Mouse (Mus musculus): Measurements from ENCODE around the gene Edc4. TPM values are rescaled to one million over a fixed set of nuclear protein-coding genes. Genes with fewer than 3 reads are reported as not detected.
A peak's percentile ranks its signal among the peaks of the same experiment; 100 is the strongest.

Gene Edc4
- total and polyA plus RNA-seq, 3 experiments = 28.7 to 46.4 (median 41.6) TPM

DNA sequence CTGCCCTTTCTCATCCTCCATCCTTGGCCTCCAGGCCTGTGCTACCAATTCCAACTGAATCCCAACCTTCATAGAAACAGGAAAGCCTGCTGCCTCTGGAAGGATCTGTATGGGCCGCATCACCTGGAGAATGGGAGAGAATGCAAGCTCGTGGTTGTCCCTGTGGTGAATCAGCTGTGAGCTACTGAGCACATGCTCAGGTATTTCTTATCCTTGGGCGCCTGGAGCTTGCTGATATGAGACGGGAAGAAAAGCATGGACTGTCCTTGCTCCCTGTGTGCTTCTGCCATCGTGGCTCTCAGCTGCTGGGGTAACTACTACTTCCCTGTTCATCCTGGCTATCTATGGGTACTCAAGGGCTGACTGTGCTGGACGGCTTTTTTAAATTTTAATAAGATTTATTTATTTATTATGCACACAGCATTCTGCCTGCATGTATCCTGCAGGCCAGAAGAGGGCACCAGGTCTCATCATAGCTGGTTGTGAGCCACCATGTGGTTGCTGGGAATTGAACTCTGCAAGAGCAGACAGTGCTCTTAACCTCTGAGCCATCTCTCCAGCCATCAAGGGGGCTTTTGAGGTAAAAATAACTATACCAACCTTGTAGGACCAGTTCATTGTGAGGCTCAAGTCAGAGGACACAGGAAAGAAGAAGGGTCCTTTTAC lies 14.2 kb upstream of the Edc4 start:
- dilution Hi-C loops (cut with MboI; ENCODE audit: extremely low pct_ligation_motif_present, extremely low pct_unique_long_range_greater_than_20kb, low sequenced_read_pairs) (no loop called here), in situ Hi-C loops (cut with MboI; ENCODE audit: low pct_ligation_motif_present, low pct_unique_long_range_greater_than_20kb, low sequenced_read_pairs) (no loop called here)
- H3K4me2 ChIP-seq (ENCODE audit: insufficient read depth, low read depth, poor library complexity, severe bottlenecking) = no peak overlapping the region
- H3K4me3 ChIP-seq (replicated peaks in 1 of 3; ENCODE audit: low read depth in 2 of 3, low read length in 2 of 3, poor library complexity in 1 of 3) = no peak overlapping the region
- TF ChIP-seq CTCF (conservative IDR thresholded peaks at IDR 0.05 in 1 of 2, IDR thresholded peaks at IDR 0.05 in 1 of 2; ENCODE audit: low read depth in 2 of 2, low read length in 2 of 2) = peak; percentile 22 to 73; a peak in 2 of 4 replicates
- TF ChIP-seq PAX5 (IDR thresholded peaks at IDR 0.05; ENCODE audit: low read length) = no peak
- no peak for TF ChIP-seq HCFC1 (IDR thresholded peaks at IDR 0.05; ENCODE audit: low read depth, low read length)
- no peak for TF ChIP-seq CHD2 (IDR thresholded peaks at IDR 0.05; ENCODE audit: low read length)
- TF ChIP-seq SMC3 (IDR thresholded peaks at IDR 0.05; ENCODE audit: low read depth, low read length) = peak; percentile 33
- TF ChIP-seq ETS1 (conservative IDR thresholded peaks at IDR 0.05; ENCODE audit: low read depth, low read length) = no peak
- no peak for TF ChIP-seq ELF1 (IDR thresholded peaks at IDR 0.05; ENCODE audit: low read depth, low read length)
- TF ChIP-seq MAX (IDR thresholded peaks at IDR 0.05; ENCODE audit: low read length) = no peak
- no peak for TF ChIP-seq KAT2A (IDR thresholded peaks at IDR 0.05; ENCODE audit: insufficient replicate concordance, low read length)
- TF ChIP-seq MAZ (IDR thresholded peaks at IDR 0.05; ENCODE audit: low read depth, low read length) = no peak
- no peak for TF ChIP-seq SIN3A (IDR thresholded peaks at IDR 0.05; ENCODE audit: low read length)
- TF ChIP-seq MYC (IDR thresholded peaks at IDR 0.05; ENCODE audit: low read depth, low read length) = peak; percentile 40; the same call in 1 of the 2 replicates
- TF ChIP-seq ZKSCAN1 (IDR thresholded peaks at IDR 0.05; ENCODE audit: borderline replicate concordance, low read depth, low read length) = no peak
- no peak for TF ChIP-seq ZMIZ1 (IDR thresholded peaks at IDR 0.05; ENCODE audit: low read depth, low read length)
- no peak for TF ChIP-seq CHD1 (IDR thresholded peaks at IDR 0.05; ENCODE audit: low read depth, low read length)
- no peak for TF ChIP-seq NRF1 (IDR thresholded peaks at IDR 0.05; ENCODE audit: low read depth, low read length)
- no peak for TF ChIP-seq POLR2AphosphoS2 (IDR thresholded peaks at IDR 0.05; ENCODE audit: low read depth, low read length)
- no peak for TF ChIP-seq ZNF384 (IDR thresholded peaks at IDR 0.05; ENCODE audit: low read depth, low read length)
- no peak for TF ChIP-seq TBP (conservative IDR thresholded peaks at IDR 0.05; ENCODE audit: low read depth, low read length)
- TF ChIP-seq MEF2A (IDR thresholded peaks at IDR 0.05; ENCODE audit: borderline replicate concordance, low read depth, low read length) = no peak
- H3K9me3 ChIP-seq (replicated peaks; ENCODE audit: low read length) = no peaks in the 10 kb centered on the region
- H3K27me3 ChIP-seq (replicated peaks) = no peaks in the 10 kb centered on the region
- peaks cover 95% of the 10 kb centered on the region for H3K79me2 ChIP-seq (replicated peaks; ENCODE audit: control insufficient read depth, extremely low read depth, insufficient read depth, poor library complexity, severe bottlenecking)
- peak; percentile 32 for DNase-seq (ENCODE audit: extremely low read depth)
- H3K27ac ChIP-seq (ENCODE audit: insufficient read depth, low read depth) = no peak overlapping the region
- peaks cover 4 to 38% of the 10 kb centered on the region in 2 experiments; a peak in 2 of 4 replicates for H3K4me1 ChIP-seq (ENCODE audit: control insufficient read depth in 1 of 2, insufficient read depth in 2 of 2)
- H3K9ac ChIP-seq (ENCODE audit: insufficient read depth, low read depth) = no peak overlapping the region
- H3K36me3 ChIP-seq (replicated peaks in 1 of 2; ENCODE audit: control insufficient read depth in 1 of 2, insufficient read depth in 1 of 2, low read length in 1 of 2) = peaks cover 39 to 82% of the 10 kb centered on the region in 2 experiments

DNA sequence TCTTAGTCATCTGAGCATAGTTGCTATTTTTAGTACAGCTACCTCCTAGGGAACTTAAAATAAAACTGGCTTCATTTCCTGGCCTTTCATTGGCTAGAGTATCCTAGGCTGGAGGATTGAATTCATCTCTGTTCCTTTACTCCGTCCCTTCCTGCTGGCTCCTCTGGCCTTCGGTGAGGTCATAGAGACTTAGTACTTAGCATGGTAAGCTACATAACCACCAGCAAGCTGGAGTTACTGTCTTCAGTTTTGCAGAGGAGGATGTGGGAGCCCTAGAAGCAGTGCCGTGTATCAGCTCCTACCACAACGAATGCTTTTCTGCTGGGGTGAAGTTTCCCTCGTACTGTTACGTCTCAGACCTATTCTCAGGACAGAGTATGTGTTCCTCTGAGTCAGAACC lies 6.4 kb upstream of the Edc4 start:
- no peak overlapping the region for H3K4me3 ChIP-seq (replicated peaks in 1 of 3; ENCODE audit: low read depth in 2 of 3, low read length in 2 of 3, poor library complexity in 1 of 3)
- no peak overlapping the region for H3K4me2 ChIP-seq (ENCODE audit: insufficient read depth, low read depth, poor library complexity, severe bottlenecking)
- in situ Hi-C loops (cut with MboI; ENCODE audit: low pct_ligation_motif_present, low pct_unique_long_range_greater_than_20kb, low sequenced_read_pairs) = no loop called here
- peak; percentile 27 for DNase-seq (ENCODE audit: extremely low read depth)
- H3K9me3 ChIP-seq (replicated peaks; ENCODE audit: low read length) = no peaks in the 10 kb centered on the region
- H3K27me3 ChIP-seq (replicated peaks) = no peaks in the 10 kb centered on the region
- dilution Hi-C loops (cut with MboI; ENCODE audit: extremely low pct_ligation_motif_present, extremely low pct_unique_long_range_greater_than_20kb, low sequenced_read_pairs) = no loop called here
- H3K27ac ChIP-seq (ENCODE audit: insufficient read depth, low read depth) = peak overlapping the region; percentile 41
- peaks cover 55% of the 10 kb centered on the region for H3K79me2 ChIP-seq (replicated peaks; ENCODE audit: control insufficient read depth, extremely low read depth, insufficient read depth, poor library complexity, severe bottlenecking)
- no peak overlapping the region for H3K9ac ChIP-seq (ENCODE audit: insufficient read depth, low read depth)
- H3K36me3 ChIP-seq (replicated peaks in 1 of 2; ENCODE audit: control insufficient read depth in 1 of 2, insufficient read depth in 1 of 2, low read length in 1 of 2) = peaks cover 56 to 91% of the 10 kb centered on the region in 2 experiments
- peaks cover 8 to 31% of the 10 kb centered on the region in 2 experiments; a peak in 3 of 4 replicates for H3K4me1 ChIP-seq (ENCODE audit: control insufficient read depth in 1 of 2, insufficient read depth in 2 of 2)
- TF ChIP-seq MYC (IDR thresholded peaks at IDR 0.05; ENCODE audit: low read depth, low read length) (no peak), TBP (conservative IDR thresholded peaks at IDR 0.05; ENCODE audit: low read depth, low read length) (no peak), ZC3H11A (IDR thresholded peaks at IDR 0.05; ENCODE audit: low read depth, low read length) (no peak), CTCF (conservative IDR thresholded peaks at IDR 0.05 in 1 of 2, IDR thresholded peaks at IDR 0.05 in 1 of 2; ENCODE audit: low read depth in 2 of 2, low read length in 2 of 2) (no peak)

Data from CH12.LX (cell line).